Mouse (Mus musculus): Measurements from ENCODE around the gene Hrh1.

Gene Hrh1

GRCm38 (mm10) chr6:114407049-114407448, 9.3 kb downstream of the Hrh1 start:
- no peak for DNase-seq

GRCm38 (mm10) chr6:114408278-114408677, 10.5 kb downstream of the Hrh1 start:
- no peak for DNase-seq

GRCm38 (mm10) chr6:114411913-114412312, 14.2 kb downstream of the Hrh1 start:
- DNase-seq: no peak

GRCm38 (mm10) chr6:114414510-114414909, 16.8 kb downstream of the Hrh1 start:
- DNase-seq: no peak

GRCm38 (mm10) chr6:114418037-114418436, 20.3 kb downstream of the Hrh1 start:
- DNase-seq: peak; percentile 68

- no peak for DNase-seq
Measured at GRCm38 (mm10) chr6:114421061-114421460, 23.3 kb downstream of the Hrh1 start.

GRCm38 (mm10) chr6:114423051-114423676, 25.4 kb downstream of the Hrh1 start:
- DNase-seq: no peak

- DNase-seq: no peak
Measured at GRCm38 (mm10) chr6:114425343-114425742, 27.6 kb downstream of the Hrh1 start.

- no peak for DNase-seq
Measured at GRCm38 (mm10) chr6:114427641-114428040, 29.9 kb downstream of the Hrh1 start.

GRCm38 (mm10) chr6:114428831-114429230, 31.1 kb downstream of the Hrh1 start:
- DNase-seq: peak; percentile 5

GRCm38 (mm10) chr6:114432591-114432990, 34.9 kb downstream of the Hrh1 start:
- no peak for DNase-seq

- DNase-seq: no peak
Measured at GRCm38 (mm10) chr6:114434524-114434923, 36.8 kb downstream of the Hrh1 start.

GRCm38 (mm10) chr6:114440302-114440701, 42.6 kb downstream of the Hrh1 start:
- DNase-seq: no peak

- DNase-seq: no peak
Measured at GRCm38 (mm10) chr6:114440788-114441453, 43.2 kb downstream of the Hrh1 start.

GRCm38 (mm10) chr6:114444247-114444844, 46.6 kb downstream of the Hrh1 start:
- DNase-seq: no peak

- no peak for DNase-seq
Measured at GRCm38 (mm10) chr6:114444976-114445375, 47.2 kb downstream of the Hrh1 start.

- peak; percentile 8 for DNase-seq
Measured at GRCm38 (mm10) chr6:114448888-114449287, 51.2 kb downstream of the Hrh1 start.

- DNase-seq: no peak
Measured at GRCm38 (mm10) chr6:114455267-114455666, 57.5 kb downstream of the Hrh1 start.

GRCm38 (mm10) chr6:114456255-114457042, 58.7 kb downstream of the Hrh1 start:
- no peak for DNase-seq

- DNase-seq: no peak
Measured at GRCm38 (mm10) chr6:114457299-114457698, 59.6 kb downstream of the Hrh1 start.

GRCm38 (mm10) chr6:114458191-114458590, 60.5 kb downstream of the Hrh1 start:
- peak; percentile 11 for DNase-seq

GRCm38 (mm10) chr6:114459969-114460368, 62.2 kb downstream of the Hrh1 start:
- DNase-seq: no peak

GRCm38 (mm10) chr6:114461536-114461935, 63.8 kb downstream of the Hrh1 start:
- DNase-seq: peak; percentile 23
